Mouse (Mus musculus) G1E-ER4 (cell line): ENCODE measurements around the gene Ptger4. TPM values are rescaled to one million over a fixed set of nuclear protein-coding genes. Genes with fewer than 3 reads are reported as not detected.

ENCODE experiments used
- GATA1 ChIP-seq: IDR thresholded peaks from one replicate; pipeline ENCODE4 v1.8.0; 2012; ENCODE audit warnings: low read length, inconsistent platforms
- polyA plus RNA-seq: library from polyadenylated mRNA; stranded (reverse); fragments of >175 nt; gene quantifications from 2 replicates; pipeline ENCODE4 v1.2.3, GENCODE M21; 2012

The Ptger4 gene
- polyA plus RNA-seq, 1 experiment, result 10.6 TPM

DNA sequence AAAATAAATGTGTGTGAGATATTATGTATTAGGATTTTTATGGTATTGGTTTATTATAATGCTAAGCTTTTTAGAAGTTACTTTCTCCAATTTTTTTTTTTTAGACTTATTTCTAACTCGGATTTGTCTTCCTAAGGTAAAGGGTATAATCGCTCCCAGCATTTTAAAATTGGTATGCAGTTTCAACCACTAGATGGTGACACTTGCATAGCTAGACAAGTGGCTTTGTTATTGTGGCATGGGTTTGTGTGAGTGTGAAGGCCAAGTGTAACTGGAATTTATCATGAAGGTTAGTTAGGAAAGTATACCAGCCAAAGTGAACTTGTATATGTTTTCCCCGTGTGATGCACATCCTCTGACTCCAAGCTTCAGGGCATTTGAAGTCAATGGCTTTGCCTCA, 50.2 kb downstream of the Ptger4 start:
- no peak for TF ChIP-seq GATA1

DNA sequence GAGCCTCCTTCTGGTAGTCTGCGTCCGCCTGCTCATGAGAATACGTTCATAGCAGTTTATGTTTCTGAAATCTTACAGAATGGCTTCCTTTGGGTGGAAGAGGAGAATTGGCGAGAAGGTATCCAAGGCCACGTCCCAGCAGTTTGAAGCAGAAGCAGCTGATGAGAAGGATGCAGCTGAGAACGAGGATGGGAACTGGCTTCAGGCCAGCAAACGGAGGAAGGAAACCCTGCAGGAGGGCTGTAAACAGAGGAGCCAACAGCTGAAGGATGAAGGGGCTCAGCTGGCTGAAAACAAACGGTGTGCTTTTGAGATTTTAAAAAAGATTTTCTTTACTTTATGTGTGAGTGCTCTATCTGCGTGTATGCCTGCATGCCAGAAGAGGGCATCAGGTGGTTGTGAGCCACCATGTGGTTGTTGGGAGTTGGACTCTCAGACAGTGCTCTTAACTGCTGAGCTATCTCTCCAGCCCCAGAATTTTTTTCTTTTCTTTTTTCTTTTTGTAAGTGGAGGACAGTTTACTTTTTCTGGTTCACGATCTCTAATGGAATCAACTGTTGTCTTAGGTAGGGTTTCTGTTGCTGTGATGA, 54.4 kb downstream of the Ptger4 start:
- TF ChIP-seq GATA1, result no peak

DNA sequence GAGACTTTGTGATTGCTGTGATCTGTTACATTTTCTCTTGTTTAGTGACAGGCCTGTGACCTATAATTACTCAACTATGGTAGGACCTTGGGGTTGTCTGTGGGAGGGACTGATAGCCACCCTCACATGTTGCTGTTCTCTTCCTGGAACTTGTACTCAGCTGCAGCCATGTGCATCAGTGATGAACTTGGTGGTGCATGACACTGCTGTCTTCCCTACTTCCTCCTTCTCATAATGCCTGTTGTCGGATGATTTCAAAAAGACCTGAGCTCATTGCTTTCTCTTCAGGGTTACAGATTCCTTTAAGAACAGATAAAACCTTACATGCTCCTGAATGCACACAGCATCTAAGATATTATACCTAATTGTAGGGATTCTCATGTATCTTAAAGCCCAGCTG, 56.0 kb downstream of the Ptger4 start:
- TF ChIP-seq GATA1, result no peak

DNA sequence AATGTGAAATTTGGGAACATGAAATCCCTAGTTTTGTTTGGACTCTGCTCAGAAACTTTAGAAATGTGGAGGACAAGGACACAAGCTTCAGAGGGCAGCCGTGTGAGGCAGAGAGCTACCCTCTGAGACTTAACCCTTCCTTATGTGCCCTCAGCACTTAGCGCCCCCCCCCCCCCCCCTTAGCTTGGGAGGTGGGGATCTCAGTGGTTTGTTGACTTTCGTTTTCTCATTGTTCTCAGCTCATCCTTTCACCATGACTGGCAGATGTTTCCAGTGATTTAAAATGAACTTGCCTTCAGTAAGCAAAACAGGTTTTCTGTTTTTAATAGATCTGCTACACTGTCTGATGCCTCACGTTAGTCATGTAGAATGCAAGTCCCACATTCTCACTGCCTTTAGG, 56.9 kb downstream of the Ptger4 start:
- TF ChIP-seq GATA1, result no peak

GRCm38 (mm10) chr15:5186293-5186675, 57.7 kb downstream of the Ptger4 start:
- TF ChIP-seq GATA1, result no peak

DNA sequence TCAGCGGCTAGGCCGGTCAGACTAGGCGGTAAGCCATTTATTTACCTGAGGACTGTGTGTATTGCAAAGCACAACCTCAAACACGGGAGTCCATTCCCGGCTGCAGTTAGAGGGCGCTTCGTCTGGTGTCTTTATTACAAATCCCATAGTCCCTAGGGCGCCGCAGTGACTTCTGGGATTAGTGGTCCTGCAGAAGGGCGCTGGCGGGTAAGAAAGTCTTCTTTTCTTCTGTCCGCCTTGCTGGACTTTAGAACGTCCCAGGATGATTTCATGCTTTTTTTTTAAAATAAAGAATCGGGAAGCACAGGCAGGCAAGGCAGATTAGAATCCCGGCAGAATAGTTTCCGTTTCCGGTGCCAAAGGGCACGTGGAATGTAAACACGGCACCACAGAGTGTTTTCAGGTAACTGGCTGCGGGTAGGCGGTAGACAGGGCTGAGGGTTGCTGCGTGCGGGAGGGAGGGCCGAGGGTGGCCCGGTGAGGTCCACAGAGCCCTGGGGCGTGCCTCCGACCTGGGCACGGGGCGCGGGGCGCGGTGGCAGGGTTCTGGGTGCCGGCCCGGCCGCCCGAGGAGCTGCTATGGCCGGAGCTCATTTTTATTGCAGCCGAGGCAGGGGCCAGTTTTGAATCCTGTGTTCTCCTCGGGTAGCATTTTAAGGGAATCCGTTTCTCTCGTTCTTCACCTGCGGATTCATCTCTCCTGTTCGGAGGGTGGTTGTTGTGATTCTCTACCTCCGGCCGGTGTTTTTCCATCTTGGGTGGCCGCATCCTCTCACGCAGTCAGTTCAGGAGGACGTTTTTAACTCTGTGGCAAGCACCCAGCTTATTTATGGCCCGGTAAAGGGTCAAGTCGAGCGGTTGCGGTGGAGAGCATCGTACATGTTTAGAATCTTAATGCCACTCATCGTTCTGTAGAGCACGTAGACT, 58.4 kb downstream of the Ptger4 start, which contains the start of gene Ttc33:
Gene Ttc33 (plus strand): TSS at position 160 of the 927 bp plus-strand sequence.
- no peak for TF ChIP-seq GATA1

GRCm38 (mm10) chr15:5184668-5185330, 59.2 kb downstream of the Ptger4 start:
- TF ChIP-seq GATA1, result no peak

DNA sequence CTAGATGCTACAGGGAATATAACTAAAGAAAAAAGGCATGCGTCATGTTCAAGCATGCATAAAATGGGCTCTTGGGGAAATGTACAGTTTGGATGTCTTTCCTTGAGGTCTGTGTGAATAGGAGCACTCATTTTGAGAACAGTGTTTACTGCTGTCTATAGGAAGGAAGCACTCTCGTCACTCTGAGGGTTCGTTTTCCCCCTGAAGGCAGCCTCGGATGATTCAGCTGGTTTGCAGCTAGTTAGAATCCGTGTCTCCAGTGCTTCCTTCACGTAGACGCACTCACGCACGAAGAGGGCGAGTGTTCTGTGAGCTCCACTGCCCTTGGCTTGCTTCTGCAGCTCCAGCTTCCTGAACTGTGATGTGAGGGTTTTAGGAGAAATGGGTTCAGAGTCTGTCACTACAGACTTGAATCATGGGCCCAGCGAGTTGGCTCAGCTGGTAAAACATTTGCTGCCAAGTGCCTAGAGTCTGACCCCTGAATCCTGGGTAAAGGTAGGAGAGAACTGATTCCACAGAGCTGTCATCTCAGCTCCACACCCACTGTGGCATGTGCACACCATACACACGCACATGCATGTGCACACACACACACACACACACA, 70.7 kb downstream of the Ptger4 start:
- TF ChIP-seq GATA1, result no peak

GRCm38 (mm10) chr15:5165121-5165773, 78.7 kb downstream of the Ptger4 start:
- no peak for TF ChIP-seq GATA1

- TF ChIP-seq GATA1, result no peak
Measured at GRCm38 (mm10) chr15:5158827-5159226, 85.2 kb downstream of the Ptger4 start.

GRCm38 (mm10) chr15:5157386-5157785, 86.6 kb downstream of the Ptger4 start:
- no peak for TF ChIP-seq GATA1

Other genes with a start within 250 kb of the Ptger4 start
- gene C7, start 180.4 kb downstream of the Ptger4 start, polyA plus RNA-seq, result not detected in 2 replicates
- 0.46 and 0.55 TPM in 2 replicates for gene Card6, start 135.6 kb downstream of the Ptger4 start, polyA plus RNA-seq
- gene Rpl37, start 127.5 kb downstream of the Ptger4 start, polyA plus RNA-seq, result 55.2 and 56.3 TPM in 2 replicates
- gene Prkaa1, start 100.3 kb downstream of the Ptger4 start, polyA plus RNA-seq, result 5.0 and 5.6 TPM in 2 replicates
- gene Ttc33, start 58.7 kb downstream of the Ptger4 start, polyA plus RNA-seq, result 1.9 and 49.6 TPM in 2 replicates